Mouse (Mus musculus) liver, postnatal 0 days (tissue): ENCODE data around the gene Unc45b. TPM values are rescaled to one million over a fixed set of nuclear protein-coding genes. Genes with fewer than 3 reads are reported as not detected.

ENCODE experiments used
- ATAC-seq: fragments of 200-750 bp; cut with Nextera tagmentation; 2 replicates; pipeline ENCODE4 v1.8.0; 2017; ENCODE audit warnings: mild to moderate bottlenecking, moderate library complexity
- DNase-seq: peaks from one replicate; pipeline ENCODE4 v3.0.0-alpha.2; 2016
- H3K27ac ChIP-seq: fragments of 300-500 bp; sonication (generic); 2 replicates; pipeline ENCODE4 v1.5.1; 2014; ENCODE audit warnings: antibody characterized with exemption, moderate library complexity, mild to moderate bottlenecking, low read depth
- H3K27me3 ChIP-seq: fragments of 300-500 bp; sonication (generic); 2 replicates; pipeline ENCODE4 v1.6.1; 2014; ENCODE audit warnings: low read length, control low read depth, mixed read lengths; ENCODE audit not compliant: insufficient read depth
- H3K36me3 ChIP-seq: fragments of 300-500 bp; sonication (generic); replicated peaks from 2 replicates; pipeline ENCODE4 v1.6.1; 2014; ENCODE audit warnings: mild to moderate bottlenecking, control low read depth, low read length, moderate library complexity, mixed read lengths; ENCODE audit not compliant: insufficient read depth
- H3K4me1 ChIP-seq: fragments of 300-500 bp; sonication (generic); 2 replicates; pipeline ENCODE4 v1.6.1; 2014; ENCODE audit warnings: antibody characterized with exemption, mild to moderate bottlenecking, control low read depth; ENCODE audit not compliant: insufficient read depth
- H3K4me2 ChIP-seq: fragments of 300-500 bp; sonication (generic); 2 replicates; pipeline ENCODE4 v1.6.1; 2014; ENCODE audit warnings: low read depth, mild to moderate bottlenecking, low read length, moderate library complexity, mixed read lengths
- H3K4me3 ChIP-seq: fragments of 300-500 bp; sonication (generic); 2 replicates; pipeline ENCODE4 v1.5.1; 2014; ENCODE audit warnings: low read depth, low read length
- H3K9ac ChIP-seq: fragments of 300-500 bp; sonication (generic); replicated peaks from 2 replicates; pipeline ENCODE4 v1.6.1; 2014; ENCODE audit warnings: mild to moderate bottlenecking, moderate library complexity
- H3K9me3 ChIP-seq: fragments of 300-500 bp; sonication (generic); 2 replicates; pipeline ENCODE4 v1.6.1; 2016; ENCODE audit warnings: mild to moderate bottlenecking, control low read depth, low read length, mixed read lengths
- CTCF ChIP-seq: sonication (generic); IDR thresholded peaks from 2 replicates; pipeline ENCODE4 v1.5.1; 2016; ENCODE audit warnings: antibody characterized with exemption, low read depth
- EP300 ChIP-seq: IDR thresholded peaks from 2 replicates; pipeline ENCODE4 v1.6.1; 2016; ENCODE audit warnings: antibody characterized with exemption, low read depth, mild to moderate bottlenecking
- WGBS: fragments of 180-500 bp; shearing (Covaris S2); extraction: QIAGEN DNeasy Blood & Tissue Kit; methylation state at CpG from one replicate; pipeline ENCODE4 v1.1.7; 2014; ENCODE audit not compliant: insufficient replicate concordance; 5-methylcytosine and 5-hydroxymethylcytosine counted together
- polyA plus RNA-seq: library from polyadenylated mRNA; unstranded; fragments of >200 nt; fragmentation: Nextera tagmentation; extraction: Ambion mirVana; gene quantifications from 2 replicates; pipeline ENCODE4 v1.2.1, GENCODE M21; 2015

The Unc45b gene
- polyA plus RNA-seq, 1 experiment from 2014 or later: 1.6 TPM

DNA sequence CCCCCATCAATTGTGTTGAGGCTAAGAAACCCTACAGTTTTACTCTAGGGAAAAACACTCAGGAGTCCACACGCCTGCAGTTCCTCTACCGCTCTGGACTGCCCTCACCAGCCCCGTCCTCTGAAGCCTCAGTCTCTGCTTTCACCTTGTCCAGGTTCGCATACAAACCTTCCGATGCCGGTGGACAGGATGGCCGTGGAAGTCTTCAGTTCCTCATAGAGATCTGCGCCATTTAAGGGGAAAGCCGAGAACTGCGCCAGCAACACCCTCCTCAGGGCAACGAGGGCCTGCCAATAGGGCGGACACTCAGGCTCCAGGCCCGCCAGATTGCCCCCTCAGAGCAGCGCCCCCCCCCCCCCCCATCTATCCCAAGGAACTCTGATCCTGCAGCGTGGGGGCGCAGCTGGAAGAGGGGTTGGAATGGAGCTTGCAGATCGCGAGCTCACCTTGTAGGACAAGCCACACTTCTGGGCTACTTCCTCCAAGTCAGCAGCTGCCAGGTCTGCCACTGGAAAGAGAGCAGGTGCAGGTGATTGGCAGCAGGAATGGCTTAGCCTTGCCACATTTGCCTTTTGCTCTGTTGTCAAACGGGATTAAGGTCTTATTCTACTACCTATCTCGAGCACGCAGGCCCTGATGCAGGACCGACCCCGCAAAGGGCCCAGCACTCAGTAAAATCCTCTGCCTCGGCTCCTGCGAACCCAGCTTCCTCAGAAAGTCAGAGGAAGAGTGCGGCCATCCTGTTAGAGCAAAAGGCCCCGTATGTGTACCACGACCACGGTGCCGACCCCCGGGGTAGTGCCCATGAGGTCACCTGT is 20.6 kb upstream of the Unc45b start:
- Histone ChIP-seq H3K36me3 (no peaks in the 10 kb centered on the region), H3K4me3 (peak overlapping the region; percentile 59), H3K27me3 (no peaks in the 10 kb centered on the region), H3K4me1 (peaks cover 16% of the 10 kb centered on the region), H3K9ac (peak overlapping the region; percentile 79), H3K9me3 (no peaks in the 10 kb centered on the region), H3K27ac (peak overlapping the region; percentile 76), H3K4me2 (peak overlapping the region; percentile 90)
- TF ChIP-seq EP300: no peak
- TF ChIP-seq CTCF: no peak
- WGBS: 2% methylated on average over 31 of the region's 31 CpGs
- ATAC-seq (peak; percentile 61), DNase-seq (peak; percentile 44)

DNA sequence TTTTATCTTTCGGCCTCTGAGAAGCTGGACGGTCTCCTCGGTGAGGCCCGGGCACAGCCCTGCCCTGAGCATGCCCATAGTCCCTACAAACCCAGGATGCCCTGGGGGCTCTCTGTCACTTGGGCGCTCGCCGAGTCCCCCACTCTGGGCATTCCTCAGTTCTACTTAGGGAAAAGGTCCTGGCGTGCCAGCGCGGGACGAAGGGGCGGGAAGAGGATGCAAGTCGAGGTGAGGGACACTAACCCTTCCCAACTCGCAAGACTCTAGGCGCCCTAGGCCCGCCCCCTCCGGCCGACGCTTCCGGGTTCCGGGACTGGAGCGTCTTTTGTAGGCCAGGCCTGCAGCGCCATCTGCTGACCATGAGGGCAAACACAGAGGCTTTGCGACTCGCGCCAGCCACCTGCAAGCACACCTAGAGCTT is 20.0 kb upstream of the Unc45b start, which contains the start of gene Rad51d:
Rad51d (minus strand) TSS at position 273 of the 421 bp plus-strand sequence.
- ATAC-seq (peak; percentile 93), DNase-seq (peak; percentile 98)
- peak; percentile 98 for TF ChIP-seq CTCF
- TF ChIP-seq EP300: no peak
- peak within 1 kb of the TSS; percentile 90 for H3K4me2 ChIP-seq
- H3K4me1 ChIP-seq: peaks cover 16% of the 10 kb centered on the region
- H3K27ac ChIP-seq: peak within 1 kb of the TSS; percentile 76
- no peaks in the 10 kb centered on the region for H3K27me3 ChIP-seq
- no peaks in the 10 kb centered on the region for H3K36me3 ChIP-seq
- no peaks in the 10 kb centered on the region for H3K9me3 ChIP-seq
- 0% methylated on average over 26 of the region's 26 CpGs for WGBS
- H3K9ac ChIP-seq: peak within 1 kb of the TSS; percentile 79
- peak within 1 kb of the TSS; percentile 59 for H3K4me3 ChIP-seq

DNA sequence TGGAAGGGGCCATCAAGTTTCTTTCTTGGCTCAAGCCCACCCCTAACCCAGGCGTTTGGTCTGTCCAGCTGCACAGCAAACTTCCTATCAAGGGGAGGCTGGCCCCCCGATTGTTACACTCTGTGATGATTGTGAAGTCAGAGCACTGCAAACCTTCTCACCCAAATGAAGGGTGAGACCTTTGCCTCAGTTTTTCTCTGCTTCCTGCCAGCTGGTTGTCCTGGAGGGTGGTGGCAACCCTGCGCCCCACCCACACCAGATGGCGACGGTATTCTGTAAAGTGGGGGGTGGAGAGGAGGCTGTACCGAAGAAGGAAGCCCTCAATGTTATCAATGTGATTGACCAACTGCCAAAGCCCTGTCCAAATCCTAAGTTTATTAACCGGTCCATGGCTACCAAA is 18.4 kb upstream of the Unc45b start, which contains the start of gene Fndc8:
Fndc8 (plus strand) TSS at position 189 of the 400 bp plus-strand sequence.
- Histone ChIP-seq H3K4me3 (no peak within 1 kb of the TSS), H3K9me3 (no peaks in the 10 kb centered on the region), H3K4me1 (peaks cover 16% of the 10 kb centered on the region), H3K4me2 (no peak within 1 kb of the TSS), H3K27me3 (no peaks in the 10 kb centered on the region), H3K36me3 (no peaks in the 10 kb centered on the region), H3K9ac (no peak within 1 kb of the TSS), H3K27ac (no peak within 1 kb of the TSS)
- DNase-seq: no peak
- WGBS: 50% methylated on average over 7 of the region's 7 CpGs
- no peak for ATAC-seq
- no peak for TF ChIP-seq CTCF
- no peak for TF ChIP-seq EP300

DNA sequence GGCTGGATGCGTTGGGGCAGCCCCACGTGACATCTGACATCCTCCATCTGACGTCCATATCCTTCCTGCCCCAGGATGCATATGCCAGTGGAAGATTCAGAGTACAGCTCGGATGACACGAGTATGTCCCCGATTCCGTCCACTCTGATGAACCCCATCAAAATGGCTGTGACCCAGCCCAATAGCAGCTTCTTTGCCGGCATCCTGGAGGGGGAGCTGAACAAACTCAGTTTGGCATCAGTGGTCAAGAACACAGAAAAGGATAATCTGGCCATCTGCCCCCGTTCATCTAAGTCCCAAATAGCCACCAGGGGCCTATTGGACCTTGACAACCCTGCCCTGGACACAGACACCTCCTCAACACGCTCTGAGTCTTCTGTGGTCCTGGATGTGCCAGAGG is 12.9 kb upstream of the Unc45b start:
- Histone ChIP-seq H3K4me1 (no peaks in the 10 kb centered on the region), H3K9ac (no peak overlapping the region), H3K36me3 (peaks cover 17% of the 10 kb centered on the region), H3K4me3 (no peak overlapping the region), H3K27ac (peak overlapping the region; percentile 16; the same call in 1 of the 2 replicates), H3K4me2 (no peak overlapping the region), H3K27me3 (no peaks in the 10 kb centered on the region), H3K9me3 (no peaks in the 10 kb centered on the region)
- WGBS: 67% methylated on average over 10 of the region's 10 CpGs
- TF ChIP-seq CTCF (no peak), EP300 (no peak)
- ATAC-seq (0 out of 2 replicates have a peak, but pooled peaks have one; percentile 38), DNase-seq (no peak)

DNA sequence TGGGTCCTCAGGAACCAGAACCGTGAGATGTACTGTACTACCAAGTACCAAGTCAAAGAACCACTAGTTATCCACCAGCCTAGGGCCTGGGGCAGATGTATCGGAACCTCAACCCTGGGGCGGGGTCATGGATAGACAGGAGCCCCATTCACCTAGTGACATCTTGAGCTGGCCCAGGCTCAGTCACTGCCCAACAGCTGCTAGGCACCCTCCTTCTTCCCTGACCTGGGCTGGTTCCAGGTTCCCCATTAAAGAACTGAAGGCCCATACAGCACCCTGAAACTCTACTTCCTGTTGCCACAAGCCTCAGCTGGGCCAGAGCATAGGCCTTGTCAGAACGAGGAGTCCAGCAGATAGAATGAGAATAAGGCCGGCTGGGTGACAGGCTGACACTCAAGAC is 10.6 kb upstream of the Unc45b start:
- ATAC-seq (no peak), DNase-seq (no peak)
- no peak overlapping the region for H3K9ac ChIP-seq
- no peaks in the 10 kb centered on the region for H3K9me3 ChIP-seq
- WGBS: 85% methylated on average over 5 of the region's 5 CpGs
- peaks cover 32% of the 10 kb centered on the region for H3K36me3 ChIP-seq
- no peaks in the 10 kb centered on the region for H3K27me3 ChIP-seq
- TF ChIP-seq CTCF (no peak), EP300 (no peak)
- H3K4me3 ChIP-seq: no peak overlapping the region
- H3K4me1 ChIP-seq: no peaks in the 10 kb centered on the region
- no peak overlapping the region for H3K27ac ChIP-seq
- H3K4me2 ChIP-seq: no peak overlapping the region

DNA sequence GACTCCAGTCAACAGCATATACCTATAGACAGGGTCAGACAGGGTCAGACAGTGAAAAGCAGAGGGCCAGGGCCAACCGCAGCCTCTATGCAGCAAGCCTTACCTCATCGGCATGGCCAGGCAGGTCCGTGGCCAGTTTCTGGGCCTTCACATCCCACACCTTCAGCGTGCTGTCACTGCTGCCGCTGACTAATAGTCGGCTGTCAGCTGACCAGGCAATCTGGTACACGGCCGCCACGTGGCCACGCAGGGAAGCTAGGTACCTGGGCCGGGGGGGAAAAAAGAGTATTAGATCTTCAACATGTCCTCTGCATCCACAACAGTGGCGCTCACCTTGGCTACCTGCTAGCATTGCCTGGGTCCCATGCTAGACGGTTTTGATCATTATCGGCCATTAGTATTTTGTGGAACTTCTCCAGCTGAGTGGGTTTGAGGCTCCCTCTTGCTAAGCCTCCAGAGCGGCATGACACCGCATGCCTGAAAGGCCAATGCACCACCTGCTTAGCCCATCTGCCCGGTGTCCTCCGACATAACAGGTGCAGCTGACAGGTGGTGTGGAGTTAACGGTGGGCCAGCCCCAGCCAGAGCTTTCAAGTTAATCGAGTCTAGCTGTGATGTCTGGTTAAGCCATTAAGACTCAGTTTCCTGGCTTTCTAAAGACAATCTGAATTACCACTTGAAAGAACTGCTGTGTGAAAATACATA is 8.6 kb upstream of the Unc45b start:
- Histone ChIP-seq H3K36me3 (peaks cover 36% of the 10 kb centered on the region), H3K4me1 (no peaks in the 10 kb centered on the region), H3K9me3 (no peaks in the 10 kb centered on the region), H3K4me2 (no peak overlapping the region), H3K27ac (no peak overlapping the region), H3K4me3 (no peak overlapping the region), H3K9ac (no peak overlapping the region), H3K27me3 (no peaks in the 10 kb centered on the region)
- 94% methylated on average over 20 of the region's 20 CpGs for WGBS
- DNase-seq: no peak
- ATAC-seq: no peak
- TF ChIP-seq EP300 (no peak), CTCF (no peak)
